Mouse (Mus musculus) adrenal gland, postnatal 25 days (tissue): Measurements from ENCODE around the gene Man1a2. TPM values are rescaled to one million over a fixed set of nuclear protein-coding genes. Genes with fewer than 3 reads are reported as not detected.

ENCODE experiments used
- DNase-seq: peaks from one replicate; pipeline ENCODE4 v3.0.0; 2021; ENCODE audit warnings: mixed read lengths
- long read RNA-seq: library from polyadenylated mRNA; stranded (forward); transcript quantifications from one replicate; pipeline ENCODE4 v2.0.0, GENCODE M21; 2021
- total RNA-seq: library from RNA; stranded (reverse); gene quantifications from 2 replicates; pipeline ENCODE4 v1.2.3, GENCODE M21; 2021

Gene Man1a2
- total RNA-seq = 90.7 and 124 TPM in 2 replicates
- long read RNA-seq, full-length matches to known transcripts = 7 of 25 reads
- long read RNA-seq, partial matches to known transcripts = 11 of 25 reads
- long read RNA-seq, other reads (novel, unspliced or antisense) = 7 of 25 reads

DNA sequence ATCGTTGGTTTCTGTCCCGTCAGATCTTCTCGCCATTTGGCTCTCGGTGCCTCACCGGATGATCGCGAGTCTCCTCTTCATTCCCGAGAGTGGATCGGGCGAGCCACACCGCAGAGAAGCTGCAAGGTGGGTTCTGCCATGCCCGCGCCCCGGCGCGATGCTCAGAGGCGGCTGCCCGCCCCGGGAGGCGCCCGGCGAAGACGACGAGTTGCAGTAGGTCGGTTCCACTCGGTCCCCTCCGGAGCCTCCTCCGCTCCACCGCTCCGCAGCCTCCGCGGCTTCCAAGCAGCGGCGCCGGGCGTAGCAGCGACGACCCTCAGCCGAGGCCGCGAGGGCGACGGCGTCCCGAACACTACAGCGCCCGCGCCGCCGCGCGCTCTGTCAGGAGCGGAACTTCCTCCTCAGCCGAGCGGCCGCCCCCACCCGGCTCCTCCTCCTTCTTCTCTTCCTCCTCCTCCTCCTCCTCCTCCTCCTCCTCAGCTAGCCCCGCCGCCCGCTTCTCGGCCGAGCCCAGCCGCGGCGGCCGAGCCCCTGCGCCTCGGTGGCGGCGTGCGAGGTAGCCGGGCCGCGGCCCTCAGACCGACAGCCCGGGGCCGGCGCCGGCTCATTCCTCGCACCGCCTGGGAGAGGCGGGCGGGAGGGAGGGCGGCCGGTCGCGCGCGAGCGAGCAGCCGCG is at the start of gene Man1a2:
TSS of gene Man1a2 (minus strand) at position 417 of the 676 bp plus-strand sequence.
- peak; percentile 88 for DNase-seq

DNA sequence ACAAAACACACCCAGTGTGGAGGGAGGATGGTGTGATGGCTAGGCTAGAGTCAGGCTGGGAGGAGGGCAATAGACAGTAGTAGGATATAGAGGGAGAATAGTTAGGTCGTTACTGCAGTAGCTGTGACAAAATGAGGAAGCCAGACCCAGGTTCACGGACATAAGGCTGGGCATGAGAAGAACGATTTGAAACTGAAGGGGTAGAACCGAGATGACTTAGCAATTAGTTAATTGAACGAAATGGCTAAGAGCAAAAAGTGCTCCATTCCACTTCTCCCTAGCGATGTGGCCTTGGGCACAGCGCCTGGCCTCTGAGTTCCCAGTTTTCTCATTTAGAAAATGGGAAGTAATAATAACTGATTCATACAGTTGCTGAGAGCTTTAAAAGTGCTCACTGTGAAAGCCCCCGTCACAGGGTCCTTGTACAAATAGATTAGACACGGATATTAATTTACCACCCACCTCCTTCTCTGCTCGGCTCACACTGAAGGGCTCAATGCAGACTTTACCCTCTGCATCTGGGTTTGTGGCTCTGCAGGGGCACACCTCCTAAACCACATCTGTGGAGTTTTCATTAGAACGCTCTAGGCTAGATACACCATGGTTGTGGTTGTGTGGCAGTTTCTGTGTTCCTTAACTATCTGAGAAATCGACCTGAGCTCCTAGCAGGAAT is 49.3 kb upstream of the Man1a2 start:
- peak; percentile 7 for DNase-seq

DNA sequence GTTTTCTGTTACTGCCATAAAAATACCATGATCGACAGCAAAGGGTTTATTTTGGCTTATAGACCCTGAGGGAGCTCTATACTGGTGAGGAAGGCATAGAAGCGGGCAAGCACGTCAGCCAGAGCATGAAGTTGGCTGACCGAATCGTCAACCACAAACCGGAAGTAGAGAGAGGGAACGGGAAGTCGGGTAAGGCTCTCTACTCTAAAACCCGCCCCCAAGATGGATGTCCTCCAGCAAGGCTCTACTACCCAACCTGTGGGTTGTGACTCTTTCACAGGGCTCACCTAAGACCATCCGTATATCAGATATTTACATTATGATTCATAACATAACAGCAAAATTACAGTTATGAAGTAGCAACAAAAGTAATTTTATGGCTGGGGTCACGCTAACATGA is 46.6 kb upstream of the Man1a2 start:
- no peak for DNase-seq

DNA sequence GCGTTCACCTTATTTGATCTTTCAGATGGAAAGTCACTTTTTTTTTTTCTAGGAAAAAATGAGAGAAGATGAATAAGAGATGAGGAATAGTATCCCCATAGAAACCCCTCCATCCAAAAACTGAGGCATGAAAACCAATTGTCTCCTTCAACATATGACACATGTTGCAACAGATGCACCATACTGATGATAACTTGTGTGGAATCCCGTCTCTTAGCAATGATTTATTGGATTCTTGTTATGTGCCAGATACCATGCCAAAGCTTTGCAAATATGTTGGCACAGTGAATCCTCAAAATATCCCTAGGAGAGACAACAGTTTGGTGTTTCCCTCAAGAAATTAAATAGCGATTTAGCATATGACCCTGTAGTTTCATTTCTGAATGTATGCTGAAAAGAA is 46.0 kb upstream of the Man1a2 start:
- no peak for DNase-seq

DNA sequence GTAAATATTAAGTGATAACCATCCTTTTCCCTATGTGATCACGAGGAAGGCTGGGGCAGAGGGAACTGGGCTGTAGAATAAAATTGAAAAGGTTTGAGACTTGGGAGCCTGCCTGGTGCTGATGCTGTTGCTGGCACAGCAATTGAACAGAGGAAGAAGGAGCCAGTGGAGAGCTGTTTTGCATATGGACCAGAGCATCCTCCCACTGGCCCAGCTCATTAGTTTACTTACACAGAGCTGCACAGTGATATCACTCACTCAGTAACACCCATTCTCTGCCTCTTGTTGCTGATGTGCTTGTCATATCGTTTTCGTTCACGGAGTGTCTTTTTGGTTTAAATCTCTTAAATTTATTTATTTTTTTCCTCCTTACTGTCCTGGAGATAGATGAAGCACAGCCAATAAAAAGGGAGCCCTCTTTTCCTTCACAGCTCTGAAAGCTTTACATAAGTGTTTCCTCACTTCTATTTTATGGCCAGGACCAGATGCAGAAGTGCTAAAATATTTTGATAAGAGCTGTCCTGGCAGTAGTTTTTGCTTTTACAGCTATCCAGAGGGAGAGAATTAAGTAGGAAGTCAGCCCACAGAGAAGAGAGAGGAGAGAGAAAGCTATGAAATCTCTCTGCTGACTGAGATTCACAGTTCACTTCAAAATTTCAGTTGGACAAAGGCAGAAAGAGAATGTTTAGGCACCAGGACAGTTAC is 42.9 kb upstream of the Man1a2 start:
- DNase-seq = no peak

DNA sequence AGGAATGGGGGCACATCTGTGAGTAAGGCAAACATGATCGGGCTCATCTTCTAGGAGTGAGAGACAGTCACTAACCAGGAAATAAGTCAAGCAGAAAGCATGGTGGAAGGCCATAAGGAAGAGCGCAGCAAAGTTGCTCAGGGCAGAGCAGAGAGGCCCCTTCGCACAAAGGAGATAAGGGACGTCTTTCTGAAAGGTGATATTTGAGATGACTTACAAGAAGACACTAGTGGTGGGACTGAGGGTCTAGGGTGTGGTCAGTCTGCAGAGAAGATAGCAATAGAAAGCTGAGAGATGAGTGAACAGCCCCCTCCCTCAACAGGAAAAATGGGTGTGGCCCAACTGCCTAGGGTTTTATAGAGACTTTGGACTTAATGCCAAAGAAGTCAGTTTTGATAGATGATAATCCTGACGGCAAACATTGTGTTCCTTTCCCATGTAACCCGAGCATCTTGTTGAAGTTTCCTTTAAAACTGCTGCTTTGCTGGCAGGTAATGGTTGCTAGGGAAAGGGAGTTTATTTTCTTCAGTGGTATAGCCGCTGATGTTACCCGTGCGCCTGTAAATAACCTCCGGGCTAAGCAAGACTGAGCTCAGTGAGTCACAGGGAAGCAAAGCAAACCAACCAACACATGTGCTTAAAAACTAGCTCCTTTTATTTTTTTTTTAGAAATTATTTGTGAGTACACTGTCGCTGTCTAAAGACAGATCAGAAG is 40.8 kb upstream of the Man1a2 start:
- no peak for DNase-seq

DNA sequence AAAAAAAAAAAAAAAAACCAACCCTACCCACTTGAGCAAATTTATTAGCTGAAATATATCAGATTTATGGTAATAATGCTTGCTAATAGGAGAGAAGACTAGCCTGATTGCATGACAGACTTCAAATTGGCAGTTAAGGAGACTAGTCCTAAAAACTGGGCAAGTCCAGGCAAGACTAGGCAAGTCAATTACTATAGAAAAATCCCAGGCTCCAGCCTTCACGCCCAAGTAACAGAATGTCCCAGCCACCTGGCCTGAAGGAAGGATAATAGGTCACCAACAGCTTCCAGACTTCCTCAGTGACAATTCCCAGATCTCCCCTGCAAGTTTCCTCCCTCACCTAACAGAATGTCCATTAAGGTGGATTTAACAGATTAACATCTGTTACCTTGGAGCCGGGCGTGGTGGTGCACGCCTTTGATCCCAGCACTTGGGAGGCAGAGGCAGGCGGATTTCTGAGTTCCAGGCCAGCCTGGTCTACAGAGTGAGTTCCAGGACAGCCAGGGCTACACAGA is 35.5 kb upstream of the Man1a2 start:
- DNase-seq = no peak

DNA sequence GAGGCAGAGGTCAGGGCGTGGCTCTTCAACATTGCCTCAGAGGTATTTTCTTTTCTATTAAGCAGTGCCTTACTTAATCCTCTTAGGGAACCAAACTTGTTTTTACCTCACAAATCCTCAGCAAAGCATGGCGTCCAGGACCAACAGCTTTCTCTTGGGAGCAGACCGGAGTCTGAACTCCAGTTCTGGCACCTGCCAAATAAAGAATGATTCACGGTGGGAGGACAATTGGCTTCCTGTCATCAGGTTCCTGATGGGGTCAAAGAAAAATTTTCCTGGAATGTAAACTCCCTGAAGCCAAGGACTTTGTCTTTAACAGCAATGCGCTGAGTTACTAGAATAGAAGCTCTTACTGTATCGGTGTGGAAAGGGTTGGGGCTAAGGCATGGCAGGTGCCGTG is 30.9 kb upstream of the Man1a2 start:
- no peak for DNase-seq

DNA sequence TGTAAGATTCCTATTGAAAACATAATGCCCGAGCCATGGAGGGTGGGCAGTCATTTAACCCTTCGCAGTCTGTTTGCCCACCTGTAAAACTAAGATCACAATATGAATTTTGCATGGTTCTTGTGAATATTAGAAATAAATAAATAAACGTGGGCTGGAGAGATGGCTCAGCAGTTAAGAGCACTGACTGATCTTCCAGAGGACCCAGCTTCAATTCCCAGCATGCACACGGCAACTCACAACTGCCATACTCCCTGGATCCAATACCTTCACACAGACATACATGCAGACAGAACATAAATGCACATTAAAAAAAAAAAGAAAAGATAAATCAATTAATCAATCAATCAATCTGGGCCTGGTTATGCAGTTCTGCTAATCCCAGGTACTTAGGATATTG is 30.1 kb upstream of the Man1a2 start:
- DNase-seq = no peak

DNA sequence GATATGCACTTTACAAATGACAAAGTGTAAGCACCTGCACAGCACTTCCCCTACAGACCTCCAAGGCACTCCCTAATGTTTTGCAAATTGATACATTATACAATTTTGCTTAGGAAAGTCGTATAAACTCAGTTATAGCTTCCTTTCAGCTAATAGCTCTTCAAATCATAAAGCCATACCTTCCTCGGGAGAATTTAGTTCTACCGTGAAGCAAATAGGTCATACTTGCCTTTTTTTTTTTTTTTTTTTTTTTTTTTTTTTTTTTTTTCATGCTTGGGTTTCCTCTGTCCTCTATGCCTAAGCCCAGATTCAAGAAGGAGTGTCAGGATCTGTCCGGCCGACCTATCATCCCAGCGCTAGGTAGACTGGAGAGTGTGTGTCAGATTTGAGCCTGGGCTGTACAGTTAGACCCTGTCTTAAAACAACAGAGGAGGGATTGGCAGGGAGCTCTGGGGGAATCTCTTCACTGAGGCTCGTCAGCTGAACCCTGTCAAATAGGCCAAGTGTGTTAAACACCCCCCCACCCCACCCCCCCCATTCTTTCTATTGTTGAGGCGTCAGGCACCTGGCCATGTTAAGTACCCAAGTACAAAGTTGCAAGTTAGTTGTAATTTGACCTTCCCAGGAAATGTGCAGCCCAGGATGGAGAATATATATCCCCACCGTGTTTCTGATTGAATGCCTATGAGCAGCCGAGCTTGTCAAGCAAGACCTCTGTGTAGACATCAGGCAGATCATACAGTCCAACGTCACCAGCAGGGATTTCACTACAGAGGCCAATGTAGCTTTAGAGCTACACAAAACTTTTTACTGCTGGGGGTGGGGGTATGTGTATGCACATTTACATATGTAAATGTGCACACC is 28.1 kb upstream of the Man1a2 start:
- DNase-seq = no peak

DNA sequence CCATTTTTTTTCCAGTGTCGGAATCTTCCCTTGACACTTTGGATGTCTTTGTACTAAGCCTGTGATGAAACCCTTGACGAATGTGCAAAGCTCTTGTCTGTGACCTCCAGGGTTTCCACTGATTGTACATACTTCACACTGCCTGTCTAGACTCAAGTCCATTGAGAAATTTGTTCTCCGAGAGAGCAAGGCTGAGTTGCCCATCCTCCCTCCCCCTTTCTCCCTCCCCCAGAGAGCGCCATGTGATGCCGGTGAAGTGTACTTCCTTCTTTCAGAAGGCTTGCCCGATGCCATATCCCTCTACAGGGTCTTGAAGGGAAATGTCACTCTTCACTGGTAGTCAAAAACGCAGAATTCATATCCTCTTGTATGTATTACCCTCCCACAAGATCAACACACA is 26.8 kb upstream of the Man1a2 start:
- DNase-seq = no peak

DNA sequence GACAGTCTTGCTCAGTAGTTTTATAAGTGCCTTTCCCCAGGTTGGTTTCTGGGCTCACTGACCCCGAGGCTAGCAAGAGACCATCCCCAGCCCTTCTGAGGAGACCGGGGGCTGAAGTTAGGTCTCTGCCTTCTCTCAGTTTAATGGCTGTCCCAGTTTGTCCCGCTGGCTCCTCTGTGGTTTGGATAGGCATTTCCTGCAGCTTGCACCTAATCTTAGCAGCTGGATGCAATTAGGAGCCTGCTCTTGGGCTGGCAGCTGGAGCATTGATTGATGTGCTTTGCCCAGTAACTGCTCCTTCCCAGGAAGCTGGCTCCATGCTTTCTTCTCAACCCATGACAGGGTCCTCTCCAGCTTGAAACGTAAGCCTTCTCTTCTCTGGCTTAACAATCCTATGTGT is 26.2 kb upstream of the Man1a2 start:
- no peak for DNase-seq

DNA sequence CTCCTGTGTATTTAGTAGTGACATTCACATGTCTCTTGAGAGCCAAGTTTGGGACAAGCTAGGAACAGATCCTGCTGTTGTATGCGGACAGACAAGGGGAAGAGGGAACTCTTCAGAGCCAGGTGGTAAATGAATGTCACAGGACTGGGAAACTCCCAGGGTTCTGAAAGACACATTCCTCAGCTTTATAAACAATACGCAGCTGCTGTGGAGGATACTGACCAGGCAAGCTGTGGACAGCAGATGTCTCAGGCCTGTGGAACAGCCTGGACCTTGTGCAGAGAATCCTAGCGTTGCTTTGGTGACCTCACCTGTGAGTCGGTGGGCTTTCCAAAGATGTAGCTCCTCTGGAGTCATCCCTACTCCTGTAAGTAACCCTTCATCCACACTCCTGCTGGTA is 21.8 kb upstream of the Man1a2 start:
- DNase-seq = no peak

DNA sequence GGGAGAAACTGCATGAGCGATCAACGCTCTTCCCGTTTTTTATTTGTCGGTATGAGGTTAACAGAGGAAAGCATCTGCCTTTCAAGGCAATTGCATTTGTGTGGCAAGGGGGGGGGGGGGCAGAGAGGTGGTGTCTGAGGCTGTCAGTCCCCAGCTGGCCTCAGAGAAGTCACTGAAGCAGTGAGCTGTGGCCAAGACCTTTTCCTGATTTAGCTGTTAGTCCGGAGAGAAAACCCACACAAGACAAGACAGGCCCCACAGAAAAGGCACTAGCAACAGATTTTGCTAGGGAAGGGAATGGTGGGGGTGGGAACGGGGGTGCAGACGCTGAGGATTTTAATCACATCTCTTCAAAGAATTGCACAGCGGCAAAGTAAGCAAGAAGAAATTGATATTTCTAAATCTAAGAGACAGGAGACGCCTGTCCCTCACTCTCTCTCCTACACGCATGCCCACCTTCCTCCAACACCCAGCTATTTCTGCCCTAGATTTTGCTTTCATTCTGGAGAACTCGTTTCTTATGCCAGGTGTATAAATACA is 19.9 kb upstream of the Man1a2 start:
- DNase-seq = no peak

DNA sequence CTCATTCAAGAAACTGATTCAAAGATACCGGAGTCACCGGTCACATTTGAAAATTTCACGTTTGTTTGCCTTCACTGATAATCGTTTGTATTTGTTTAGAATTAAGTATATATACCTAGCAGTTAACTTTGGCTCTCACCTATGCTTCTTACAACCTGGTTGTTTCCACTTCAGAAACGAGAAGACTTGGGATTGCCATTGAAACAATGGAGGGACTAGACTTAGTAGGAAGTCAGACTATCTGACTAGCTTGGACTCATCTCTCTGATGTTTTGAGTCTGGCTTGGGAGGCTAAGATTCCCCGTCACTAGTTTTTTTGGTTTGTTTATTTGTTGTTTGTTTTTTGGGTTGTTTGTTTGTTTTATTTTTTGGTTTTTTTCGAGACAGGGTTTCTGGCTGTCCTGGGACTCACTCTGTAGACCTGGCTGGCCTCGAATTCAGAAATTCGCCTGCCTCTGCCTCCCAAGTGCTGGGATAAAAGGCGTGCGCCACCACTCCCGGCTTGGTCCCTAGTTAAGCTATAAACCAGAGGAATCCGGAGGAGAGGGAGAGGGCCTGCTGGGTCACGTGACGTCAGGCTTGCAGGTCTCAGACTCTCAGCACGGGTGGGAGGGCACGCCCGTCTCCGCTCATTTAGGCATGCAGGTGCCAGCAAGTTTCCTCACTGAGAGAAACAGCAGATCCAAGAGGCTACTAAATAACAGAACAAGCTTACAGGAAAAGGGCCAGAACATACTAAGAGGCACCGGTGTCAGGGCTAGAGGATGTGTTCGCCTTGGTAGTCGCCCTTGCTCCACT is 18.7 kb upstream of the Man1a2 start:
- no peak for DNase-seq

DNA sequence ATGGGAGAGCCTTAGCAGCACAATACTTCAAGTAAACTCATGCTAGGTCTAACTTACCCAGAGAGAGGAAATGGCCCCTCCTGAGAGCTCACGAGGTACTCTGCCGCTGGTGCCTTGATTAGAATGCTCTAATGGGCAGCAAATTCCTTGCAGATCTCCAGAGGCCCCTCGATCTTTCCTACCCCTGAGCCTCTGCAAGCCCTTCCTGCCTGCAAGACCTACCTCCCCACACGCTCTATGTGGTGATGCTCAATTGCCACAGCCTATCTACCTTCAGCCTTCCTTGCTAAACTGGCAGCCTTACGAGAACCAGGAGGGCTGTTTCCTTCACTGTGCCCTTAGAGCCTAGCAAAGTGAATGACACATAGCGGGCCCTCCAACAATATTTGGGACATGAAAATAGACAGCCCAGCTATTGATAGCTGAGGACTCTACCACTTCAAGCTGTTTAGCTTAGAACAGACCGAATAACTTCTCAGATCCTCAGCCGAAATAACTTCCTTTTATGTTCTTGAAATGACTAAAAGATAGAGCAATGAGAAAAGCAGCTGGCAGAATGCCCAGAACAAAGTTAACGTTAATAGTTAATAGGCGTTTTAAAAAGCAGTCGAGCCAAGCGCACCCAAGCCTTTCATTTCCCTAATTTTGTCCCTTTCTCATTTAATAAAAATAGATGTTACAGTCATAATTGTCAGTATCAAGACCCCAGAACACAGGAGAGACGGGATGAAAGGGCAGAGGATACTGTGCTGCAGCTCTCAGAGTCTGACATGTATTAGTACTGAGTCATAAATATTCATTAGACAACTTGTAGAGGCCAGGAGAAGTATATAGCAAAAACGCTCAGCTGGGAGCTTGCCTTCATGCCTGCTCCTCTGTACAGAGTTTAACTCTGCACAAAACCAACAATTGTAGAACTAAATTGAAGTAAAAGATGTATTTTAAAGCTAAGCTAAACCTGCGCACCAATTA is 17.9 kb upstream of the Man1a2 start:
- DNase-seq = peak; percentile 16

DNA sequence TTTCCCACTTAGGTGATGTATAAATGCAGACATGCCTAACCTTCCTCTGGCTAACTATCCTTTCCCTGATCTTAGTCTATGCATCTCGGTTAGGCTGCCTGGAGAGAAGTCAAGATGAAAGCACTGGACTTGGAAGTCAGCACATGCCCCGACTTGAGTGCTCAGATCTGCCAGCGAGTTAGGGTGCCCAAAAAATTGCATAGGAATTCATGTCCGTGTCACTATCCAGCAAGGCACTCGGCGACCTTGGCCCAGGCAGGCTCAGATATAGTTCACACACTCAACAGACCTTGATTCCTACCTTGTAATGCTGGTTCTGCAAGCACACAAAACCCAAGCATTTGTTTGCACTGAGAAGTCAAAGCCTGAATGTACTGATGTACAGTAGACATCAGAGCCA is 3.4 kb upstream of the Man1a2 start:
- peak; percentile 13 for DNase-seq

DNA sequence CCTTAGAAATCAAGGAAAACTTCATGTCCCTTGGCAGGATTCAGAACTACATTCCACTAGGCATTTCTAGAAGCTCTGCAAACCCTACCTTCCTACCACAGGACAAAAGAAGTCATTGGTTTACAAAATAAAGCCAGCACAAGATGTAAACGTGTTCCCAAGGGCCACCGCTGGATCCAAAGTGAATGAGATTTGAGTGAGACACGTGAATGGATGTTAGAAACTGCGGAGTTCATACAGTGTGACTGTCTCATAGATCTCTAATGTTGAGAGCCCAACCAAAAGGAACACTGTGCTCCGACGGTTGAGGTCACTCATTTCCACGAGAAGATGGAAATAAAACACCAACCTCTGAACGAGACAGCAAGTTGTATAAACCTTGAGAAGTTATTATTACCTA is 1.5 kb upstream of the Man1a2 start:
- no peak for DNase-seq

DNA sequence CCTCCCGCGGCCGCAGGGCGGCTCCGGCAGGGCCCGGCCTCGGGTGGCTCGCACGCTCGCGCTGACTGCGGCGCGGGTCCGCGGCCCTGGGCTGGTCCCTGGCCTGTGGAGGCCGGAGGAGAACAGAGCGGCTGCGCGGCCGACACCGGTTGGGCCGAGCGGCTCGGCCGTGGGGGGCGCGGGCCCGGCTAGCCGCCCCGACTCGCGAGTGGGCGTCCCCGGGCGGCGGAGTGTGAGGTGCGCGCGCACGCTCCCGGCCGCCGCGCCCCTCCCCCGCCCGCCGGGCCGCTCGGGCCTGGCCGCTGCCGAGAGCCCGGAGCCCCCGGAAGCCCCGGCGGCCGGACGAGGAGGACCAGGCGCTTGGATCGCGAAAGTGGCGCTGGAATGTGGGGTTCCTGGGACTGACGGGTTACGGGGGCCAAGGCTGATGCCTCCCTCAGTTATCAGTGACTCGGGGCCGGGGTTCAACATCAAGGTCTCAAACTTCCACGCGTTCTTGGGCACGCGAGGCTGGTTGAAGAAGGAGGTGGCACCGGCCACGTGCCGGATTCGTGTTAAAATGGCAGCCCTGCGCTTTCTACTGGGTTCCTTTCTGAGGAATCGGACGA is 564 bp upstream of the Man1a2 start:
- DNase-seq = peak; percentile 78
